Mouse (Mus musculus) limb, embryonic 14.5 days (tissue): ENCODE data around the gene Vwce. TPM values are rescaled to one million over a fixed set of nuclear protein-coding genes. Genes with fewer than 3 reads are reported as not detected.
A peak's percentile ranks its signal among the peaks of the same experiment; 100 is the strongest.

Experiments
- ATAC-seq: fragments of 200-750 bp; cut with Nextera tagmentation; 2 replicates; pipeline ENCODE4 v1.8.0; 2017; ENCODE audit warnings: low read depth, moderate number of reproducible peaks, moderate TSS enrichment; ENCODE audit not compliant: low FRiP score
- DNase-seq: peaks from one replicate; pipeline ENCODE4 v3.0.0-alpha.2; 2015; ENCODE audit warnings: low spot score
- H3K27ac ChIP-seq: fragments of 300-500 bp; sonication (generic); replicated peaks from 2 replicates; pipeline ENCODE4 v1.5.1; 2014; ENCODE audit warnings: low read depth, mild to moderate bottlenecking, low read length, moderate library complexity, mixed read lengths
- H3K27me3 ChIP-seq: fragments of 300-500 bp; sonication (generic); 2 replicates; pipeline ENCODE4 v1.6.1; 2014; ENCODE audit warnings: low read length, mixed read lengths; ENCODE audit not compliant: control insufficient read depth, insufficient read depth
- H3K36me3 ChIP-seq: fragments of 300-500 bp; sonication (generic); 2 replicates; pipeline ENCODE4 v1.6.1; 2014; ENCODE audit warnings: mild to moderate bottlenecking, low read length, moderate library complexity, mixed read lengths; ENCODE audit not compliant: control insufficient read depth, insufficient read depth
- H3K4me1 ChIP-seq: fragments of 300-500 bp; sonication (generic); 2 replicates; pipeline ENCODE4 v1.6.1; 2014; ENCODE audit warnings: antibody characterized with exemption, low read length, mixed read lengths; ENCODE audit not compliant: control insufficient read depth, insufficient read depth
- H3K4me2 ChIP-seq: fragments of 300-500 bp; sonication (generic); replicated peaks from 2 replicates; pipeline ENCODE4 v1.6.1; 2014; ENCODE audit warnings: low read depth, mild to moderate bottlenecking, low read length, moderate library complexity; ENCODE audit not compliant: severe bottlenecking
- H3K4me3 ChIP-seq: fragments of 300-500 bp; sonication (generic); replicated peaks from 2 replicates; pipeline ENCODE4 v1.5.1; 2014; ENCODE audit warnings: low read length
- H3K9ac ChIP-seq: fragments of 300-500 bp; sonication (generic); 2 replicates; pipeline ENCODE4 v1.6.1; 2014; ENCODE audit warnings: mild to moderate bottlenecking, low read depth, low read length, moderate library complexity; ENCODE audit not compliant: severe bottlenecking
- H3K9me3 ChIP-seq: fragments of 300-500 bp; sonication (generic); 2 replicates; pipeline ENCODE4 v1.6.1; 2016; ENCODE audit warnings: low read length; ENCODE audit not compliant: control insufficient read depth
- POLR2A ChIP-seq: fragments of 200-500 bp; IDR thresholded peaks from 2 replicates; pipeline ENCODE4 v1.8.0; 2012; ENCODE audit warnings: inconsistent platforms, mild to moderate bottlenecking, moderate library complexity, borderline replicate concordance; ENCODE audit not compliant: insufficient read depth, insufficient read length; ENCODE audit errors: extremely low read depth
- WGBS: fragments of 180-500 bp; shearing (Covaris S2); extraction: QIAGEN DNeasy Blood & Tissue Kit; methylation state at CpG from one replicate; pipeline ENCODE4 v1.1.7; 2014; 5-methylcytosine and 5-hydroxymethylcytosine counted together
- polyA plus RNA-seq, 2 experiments: library from polyadenylated mRNA; depleted of rRNA in 1 of 2; stranded (reverse) in 1 of 2; unstranded in 1 of 2; fragments of >200 nt; fragmentation: Nextera tagmentation in 1 of 2; extraction: Ambion mirVana in 1 of 2; gene quantifications; 2 replicates each; pipeline versions ENCODE4 v1.2.1 to v1.2.3; 2012 to 2014

Vwce gene
- polyA plus RNA-seq, 2 experiments, result 3.2 to 7.0 TPM

GRCm38 (mm10) chr19:10710751-10711150 lies 76.7 kb downstream of the Vwce start:
- TF ChIP-seq POLR2A, result no peak
- Histone ChIP-seq H3K27ac (no peak overlapping the region), H3K36me3 (peaks cover 56% of the 10 kb centered on the region), H3K4me3 (no peak overlapping the region), H3K27me3 (no peaks in the 10 kb centered on the region), H3K9ac (no peak overlapping the region), H3K4me1 (peaks cover 19% of the 10 kb centered on the region), H3K9me3 (no peaks in the 10 kb centered on the region), H3K4me2 (no peak overlapping the region)
- DNase-seq (no peak), ATAC-seq (no peak)
- WGBS, result 96% methylated on average over 4 of the region's 4 CpGs

- Histone ChIP-seq H3K9me3 (no peaks in the 10 kb centered on the region), H3K4me1 (peaks cover 19% of the 10 kb centered on the region), H3K36me3 (peaks cover 49% of the 10 kb centered on the region), H3K9ac (no peak overlapping the region), H3K27me3 (no peaks in the 10 kb centered on the region), H3K4me2 (no peak overlapping the region), H3K27ac (no peak overlapping the region), H3K4me3 (no peak overlapping the region)
- no peak for ATAC-seq
- DNase-seq, result no peak
- TF ChIP-seq POLR2A, result no peak
- 93% methylated on average over 7 of the region's 7 CpGs for WGBS
These were observed 78.2 kb downstream of the Vwce start for GRCm38 (mm10) chr19:10712194-10712593.

GRCm38 (mm10) chr19:10712646-10713045 lies 78.6 kb downstream of the Vwce start:
- DNase-seq, result no peak
- 95% methylated on average over 12 of the region's 12 CpGs for WGBS
- Histone ChIP-seq H3K36me3 (peaks cover 49% of the 10 kb centered on the region), H3K4me3 (no peak overlapping the region), H3K4me1 (peaks cover 19% of the 10 kb centered on the region), H3K27me3 (no peaks in the 10 kb centered on the region), H3K4me2 (no peak overlapping the region), H3K9me3 (no peaks in the 10 kb centered on the region), H3K27ac (no peak overlapping the region), H3K9ac (no peak overlapping the region)
- TF ChIP-seq POLR2A, result no peak
- no peak for ATAC-seq

GRCm38 (mm10) chr19:10713551-10713950 lies 79.5 kb downstream of the Vwce start:
- Histone ChIP-seq H3K27ac (no peak overlapping the region), H3K9me3 (no peaks in the 10 kb centered on the region), H3K4me3 (no peak overlapping the region), H3K4me2 (no peak overlapping the region), H3K36me3 (peaks cover 42% of the 10 kb centered on the region), H3K9ac (no peak overlapping the region), H3K4me1 (peaks cover 19% of the 10 kb centered on the region), H3K27me3 (no peaks in the 10 kb centered on the region)
- no peak for TF ChIP-seq POLR2A
- no peak for DNase-seq
- no peak for ATAC-seq
- 94% methylated on average over 10 of the region's 10 CpGs for WGBS

GRCm38 (mm10) chr19:10714168-10714567 lies 80.2 kb downstream of the Vwce start:
- Histone ChIP-seq H3K4me1 (peaks cover 13% of the 10 kb centered on the region), H3K9ac (no peak overlapping the region), H3K36me3 (peaks cover 39% of the 10 kb centered on the region), H3K4me2 (no peak overlapping the region), H3K27ac (no peak overlapping the region), H3K27me3 (no peaks in the 10 kb centered on the region), H3K4me3 (no peak overlapping the region), H3K9me3 (no peaks in the 10 kb centered on the region)
- 77% methylated on average over 6 of the region's 6 CpGs for WGBS
- no peak for DNase-seq
- TF ChIP-seq POLR2A, result no peak
- ATAC-seq, result no peak

GRCm38 (mm10) chr19:10714682-10715475 lies 80.9 kb downstream of the Vwce start:
- no peak overlapping the region for H3K27ac ChIP-seq
- no peak overlapping the region for H3K4me2 ChIP-seq
- H3K4me1 ChIP-seq, result peaks cover 7% of the 10 kb centered on the region
- H3K9me3 ChIP-seq, result no peaks in the 10 kb centered on the region
- H3K4me3 ChIP-seq, result no peak overlapping the region
- peaks cover 39% of the 10 kb centered on the region for H3K36me3 ChIP-seq
- DNase-seq (peak; percentile 63), ATAC-seq (peak; percentile 70; the same call in 1 of the 2 replicates)
- TF ChIP-seq POLR2A, result 0 out of 2 replicates have a peak, but pooled peaks have one; percentile 22
- H3K9ac ChIP-seq, result no peak overlapping the region
- 41% methylated on average over 4 of the region's 4 CpGs for WGBS
- H3K27me3 ChIP-seq, result no peaks in the 10 kb centered on the region
